Mouse (Mus musculus): ENCODE data around the gene Gm17949.
"Not testable (repeated sequence)": the region's sequence is repeated elsewhere in the genome, so short reads cannot be mapped to it uniquely, and the experiment has no call there.

The Gm17949 gene

DNA sequence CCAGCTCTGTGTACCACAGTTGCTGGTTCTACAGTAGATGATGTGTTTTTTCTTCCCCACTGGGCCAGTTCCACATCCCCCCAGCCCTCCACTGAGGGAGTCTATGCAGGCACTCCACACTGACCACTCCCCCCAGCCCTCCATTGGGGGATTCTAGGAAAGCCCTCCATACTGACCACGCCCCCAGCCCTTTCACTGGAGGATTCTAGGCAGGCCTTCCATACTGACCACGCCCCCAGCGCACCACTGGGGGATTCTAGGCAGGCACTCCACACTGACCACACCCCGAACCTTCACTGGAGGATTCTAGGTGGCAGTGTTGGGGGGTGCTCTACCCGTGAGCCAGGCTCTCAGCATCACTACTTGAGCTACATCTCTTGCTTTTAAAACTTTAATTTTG, 36.1 kb downstream of the Gm17949 start:
- DNase-seq (ENCODE audit: low spot score), result no peak

DNA sequence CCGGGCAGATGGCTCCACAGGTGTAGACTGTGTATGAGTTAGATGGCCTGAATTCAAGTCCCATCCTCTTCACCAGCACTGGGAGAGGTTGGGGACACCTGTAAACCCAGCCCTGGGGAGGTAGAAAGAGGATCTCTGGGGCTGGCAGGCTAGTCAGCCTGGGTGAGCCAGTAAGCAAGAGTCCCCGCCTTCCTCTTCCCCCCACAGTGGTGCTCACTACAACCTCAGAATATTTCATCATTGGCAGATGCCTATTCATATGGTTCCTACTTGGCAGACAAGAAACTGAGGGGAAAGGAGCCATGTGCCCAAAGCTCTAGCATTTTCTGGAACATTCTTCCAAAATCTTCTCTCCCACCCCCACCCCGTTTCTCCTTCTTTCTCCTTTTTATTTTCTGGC, 37.5 kb downstream of the Gm17949 start:
- no peak for DNase-seq (ENCODE audit: low spot score)

DNA sequence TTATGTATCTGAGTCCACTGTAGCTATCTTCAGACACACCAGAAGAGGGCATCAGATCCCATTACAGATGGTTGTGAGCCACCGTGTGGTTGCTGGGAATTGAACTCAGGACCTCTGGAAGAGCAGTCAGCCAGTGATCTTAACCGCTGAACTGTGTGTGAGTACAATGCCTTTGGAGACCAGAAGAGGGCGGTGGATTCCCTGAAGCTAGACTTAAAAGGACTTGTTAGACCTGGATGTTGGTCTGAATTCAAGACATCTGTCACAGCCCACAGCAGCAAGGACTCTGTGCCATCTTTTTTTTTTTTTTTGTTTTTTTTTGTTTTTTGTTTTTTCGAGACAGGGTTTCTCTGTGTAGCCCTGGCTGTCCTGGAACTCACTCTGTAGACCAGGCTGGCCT, 40.4 kb downstream of the Gm17949 start:
- DNase-seq (ENCODE audit: low spot score), result not testable (repeated sequence)

DNA sequence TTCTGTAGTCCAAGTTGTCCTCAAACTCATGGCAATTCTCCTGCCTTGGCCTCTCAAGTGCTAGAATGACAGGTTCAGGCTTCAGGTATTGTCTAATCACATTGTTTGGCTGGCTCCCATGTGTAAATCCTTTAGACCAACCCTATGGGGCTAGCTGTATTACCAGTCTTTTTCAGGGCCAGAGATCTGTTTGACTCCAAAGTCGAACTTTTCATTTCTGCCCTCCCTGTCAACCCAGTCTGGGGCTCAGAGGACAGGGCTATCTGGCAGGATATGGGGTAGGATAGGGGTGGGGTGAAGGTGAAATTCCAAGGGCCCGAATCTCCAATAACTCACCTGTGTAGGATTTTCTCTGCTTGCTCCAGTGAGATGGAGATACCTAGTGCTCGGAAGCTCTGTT, 45.0 kb downstream of the Gm17949 start:
- no peak for DNase-seq (ENCODE audit: low spot score)

DNA sequence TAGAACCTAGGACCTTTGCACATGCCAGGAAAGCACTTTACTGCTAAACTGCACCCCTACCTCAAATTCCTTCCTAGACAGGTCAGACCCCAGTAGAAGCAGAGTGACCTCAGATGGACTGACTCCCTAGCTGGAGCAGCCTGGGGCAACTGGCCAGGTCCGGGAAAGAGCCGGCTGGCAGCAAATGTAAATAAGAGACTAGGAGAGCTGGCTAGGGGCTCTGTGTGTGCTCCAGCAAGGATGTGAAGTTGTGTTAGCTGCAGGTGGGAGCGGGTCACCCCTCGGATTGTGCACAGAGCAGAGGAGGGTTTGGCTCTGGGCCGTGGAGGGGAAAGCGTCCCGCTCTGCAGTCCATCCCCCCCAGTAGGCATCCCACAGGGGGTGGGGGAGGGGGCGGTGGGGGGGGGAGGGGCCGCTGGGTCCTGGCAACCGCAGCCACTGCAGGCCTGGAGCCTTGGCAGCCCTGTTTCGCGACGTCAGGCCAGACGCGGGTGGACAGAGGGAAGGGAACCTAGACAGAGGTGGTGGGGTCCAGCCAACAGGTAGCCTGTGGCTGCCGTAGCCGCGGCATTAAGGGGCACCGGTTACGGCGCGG, 47.7 kb downstream of the Gm17949 start, which contains the start of gene Crb3:
Gene Crb3 (plus strand): TSS at position 215 of the 595 bp plus-strand sequence.
- DNase-seq (ENCODE audit: low spot score), result no peak

DNA sequence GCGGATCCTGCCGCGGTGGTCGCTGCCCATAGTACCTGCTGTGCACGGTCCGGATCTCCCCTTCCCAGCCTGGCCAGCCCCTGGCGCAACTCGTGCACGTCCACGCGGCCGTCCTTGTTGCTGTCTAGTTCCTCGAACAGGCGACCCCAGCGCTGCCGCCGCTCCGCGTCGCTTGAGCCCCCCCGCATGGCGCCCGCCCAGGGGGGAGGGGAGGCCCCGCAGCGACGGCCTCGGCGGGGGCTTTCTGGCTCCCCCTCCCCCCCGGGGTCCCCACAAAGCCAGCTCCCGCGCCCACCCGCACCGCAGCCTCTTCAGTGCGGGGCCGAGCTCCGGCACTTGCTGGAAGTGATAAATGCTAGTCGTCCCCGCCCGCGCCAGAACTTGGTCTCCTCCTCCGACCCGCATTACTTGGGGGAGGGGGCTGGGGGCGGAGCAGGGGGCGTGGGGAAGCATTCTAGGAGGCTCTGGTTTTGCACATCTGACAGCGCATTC, 48.3 kb downstream of the Gm17949 start, which contains the start of gene Slc25a23:
Gene Slc25a23 (minus strand): TSS at position 378 of the 492 bp plus-strand sequence.
- DNase-seq (ENCODE audit: low spot score), result peak; percentile 42

DNA sequence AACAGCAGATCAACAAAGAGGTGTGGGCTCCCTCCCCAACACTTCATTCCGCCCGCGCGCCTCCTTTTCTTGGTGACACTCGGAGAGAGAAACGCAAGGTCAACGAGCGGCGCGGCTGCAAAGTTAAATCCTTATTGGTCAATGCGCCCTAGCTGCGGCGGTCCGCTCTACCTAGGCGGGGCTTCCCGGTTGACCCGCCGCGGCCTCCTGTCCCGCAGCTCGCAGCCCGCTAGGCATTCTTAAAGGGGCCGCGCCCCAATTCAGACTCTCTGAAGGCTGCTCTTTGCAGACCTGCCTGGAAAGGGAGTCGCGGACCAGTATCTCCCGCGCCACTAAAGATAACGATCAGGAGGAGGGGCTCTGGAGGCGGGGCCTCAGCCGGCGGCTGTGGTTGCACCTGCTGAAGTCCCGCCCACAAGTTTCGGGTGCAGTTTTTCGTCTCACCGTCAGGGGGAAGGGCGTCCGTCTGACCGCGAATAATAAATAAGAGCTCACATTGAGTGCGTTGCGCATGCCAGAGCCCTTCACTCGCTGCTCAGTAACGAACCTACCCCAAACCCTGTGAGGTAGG, 49.0 kb downstream of the Gm17949 start:
- peak; percentile 82 for DNase-seq (ENCODE audit: low spot score)

DNA sequence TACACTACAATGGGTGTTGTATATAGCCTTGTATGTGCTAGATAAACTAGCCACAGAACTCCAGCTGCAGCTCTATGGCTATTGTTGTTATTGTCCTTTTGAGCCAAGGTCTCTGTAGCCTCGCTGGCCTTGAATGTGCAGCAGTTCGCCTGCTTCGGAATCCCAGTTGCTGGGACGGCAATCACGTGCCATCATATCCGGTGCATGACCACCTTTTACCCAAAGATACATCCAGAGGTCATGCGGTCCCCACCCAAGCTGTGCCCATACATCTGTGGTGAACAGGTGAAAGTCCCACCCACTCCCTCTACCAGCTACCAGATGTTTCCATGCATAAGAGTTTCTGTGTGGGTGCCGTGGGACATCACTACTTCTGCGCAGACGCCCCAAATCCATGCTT, 49.8 kb downstream of the Gm17949 start:
- DNase-seq (ENCODE audit: low spot score), result no peak

DNA sequence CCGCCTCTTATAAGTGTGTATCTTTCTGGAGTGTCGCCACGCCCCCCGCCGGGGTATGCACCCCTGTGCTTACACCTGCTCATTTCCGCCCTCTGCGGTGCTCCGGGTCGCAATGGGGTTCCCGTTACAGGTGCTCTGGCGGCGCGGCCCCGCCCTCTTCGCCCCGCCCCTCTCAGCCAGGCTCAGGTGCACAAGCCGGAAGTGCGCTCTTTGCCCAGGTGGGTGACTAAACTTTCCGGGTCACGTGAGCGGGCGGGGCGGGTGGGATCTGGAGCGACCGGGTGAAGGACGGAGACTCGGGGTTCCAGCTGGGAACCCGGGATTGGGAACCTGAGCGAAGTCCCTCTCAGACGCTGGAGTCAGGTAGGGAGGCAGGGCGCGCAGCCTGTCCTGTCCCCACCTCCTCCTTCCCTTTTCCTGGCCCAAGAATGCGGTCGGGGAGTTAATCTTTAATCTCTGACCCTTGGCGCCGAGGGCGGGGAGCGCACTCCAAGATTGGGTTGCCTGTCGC, 50.8 kb downstream of the Gm17949 start:
- DNase-seq (ENCODE audit: low spot score), result no peak

DNA sequence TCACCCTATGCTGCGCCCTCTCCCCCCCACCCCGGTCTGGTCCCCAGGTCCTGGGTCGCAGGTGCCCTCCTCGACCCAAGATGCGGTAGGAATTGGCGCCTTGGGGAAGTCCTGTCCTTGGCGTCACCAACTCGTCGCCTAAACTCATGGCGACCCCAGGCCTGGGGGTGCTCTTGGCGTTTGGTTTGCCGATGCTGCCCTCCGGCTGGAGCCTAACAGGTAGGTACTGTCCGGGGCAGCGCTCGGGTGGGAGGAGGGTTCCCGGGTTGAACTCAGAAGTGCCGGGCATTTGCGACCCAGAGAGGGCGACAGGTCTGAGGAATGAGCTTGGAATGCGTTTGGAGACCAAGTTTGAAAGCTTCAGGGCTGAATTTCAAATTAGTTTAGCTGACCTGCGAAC, 51.3 kb downstream of the Gm17949 start:
- DNase-seq (ENCODE audit: low spot score), result no peak

DNA sequence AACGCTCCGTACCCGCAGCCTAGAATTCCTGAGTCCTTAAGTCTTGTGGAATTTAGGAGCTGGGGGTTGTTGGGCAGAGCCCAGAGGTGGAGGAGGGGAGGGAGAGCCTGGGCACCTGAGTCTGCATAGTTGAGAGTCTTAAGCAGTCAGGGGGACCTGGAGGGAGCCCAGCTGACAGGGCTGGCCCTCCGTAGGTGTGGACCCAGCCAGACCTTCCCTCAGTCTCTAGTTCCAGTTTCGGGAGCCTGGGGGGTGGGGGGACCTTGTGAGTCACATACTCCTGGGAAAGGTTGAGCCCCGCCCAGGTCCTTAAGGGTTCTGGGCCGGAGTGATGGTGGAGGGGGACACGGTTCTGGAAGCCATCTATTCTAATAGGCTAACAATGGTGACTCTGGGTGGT, 51.8 kb downstream of the Gm17949 start:
- no peak for DNase-seq (ENCODE audit: low spot score)

DNA sequence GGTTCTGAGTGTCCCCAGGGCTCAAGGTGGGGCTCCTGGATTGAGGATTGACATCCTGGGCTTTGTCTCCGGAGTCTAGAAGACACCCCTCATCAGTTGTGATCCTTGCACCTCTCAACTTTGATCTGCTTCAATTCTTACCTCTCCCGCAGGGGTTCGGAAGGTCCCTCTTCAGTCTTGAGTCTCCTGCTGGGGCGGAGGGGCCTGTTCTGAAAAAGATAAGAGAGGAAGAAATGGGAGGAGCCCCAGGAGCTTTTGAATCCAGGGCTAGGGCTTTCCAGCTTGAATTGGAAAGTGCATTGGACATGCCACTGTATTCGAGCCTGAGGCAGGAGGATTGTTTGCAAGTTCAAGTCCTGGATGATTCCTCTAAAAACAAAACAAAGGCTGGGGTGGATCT, 55.6 kb downstream of the Gm17949 start:
- DNase-seq (ENCODE audit: low spot score), result no peak

DNA sequence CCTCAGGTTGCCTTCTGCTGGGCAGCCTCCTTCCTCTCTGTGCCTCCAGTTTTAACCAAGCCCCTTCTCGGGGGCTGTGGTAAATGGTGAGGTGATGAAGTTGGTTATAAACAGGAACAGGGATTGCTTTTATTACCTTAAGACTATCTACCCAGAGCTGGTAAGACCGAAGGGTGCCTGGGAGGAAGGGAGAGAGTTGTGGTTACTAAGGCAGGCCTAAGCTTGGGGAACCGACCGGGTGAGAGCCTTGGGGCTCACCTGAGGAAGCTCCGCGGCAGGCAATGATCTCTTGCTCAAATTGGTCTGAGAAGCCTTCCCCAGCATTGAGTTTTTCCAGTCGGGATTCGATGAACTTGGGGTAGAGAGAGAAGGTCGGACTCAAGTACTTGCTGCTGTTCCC, 59.0 kb downstream of the Gm17949 start:
- no peak for DNase-seq (ENCODE audit: low spot score)

DNA sequence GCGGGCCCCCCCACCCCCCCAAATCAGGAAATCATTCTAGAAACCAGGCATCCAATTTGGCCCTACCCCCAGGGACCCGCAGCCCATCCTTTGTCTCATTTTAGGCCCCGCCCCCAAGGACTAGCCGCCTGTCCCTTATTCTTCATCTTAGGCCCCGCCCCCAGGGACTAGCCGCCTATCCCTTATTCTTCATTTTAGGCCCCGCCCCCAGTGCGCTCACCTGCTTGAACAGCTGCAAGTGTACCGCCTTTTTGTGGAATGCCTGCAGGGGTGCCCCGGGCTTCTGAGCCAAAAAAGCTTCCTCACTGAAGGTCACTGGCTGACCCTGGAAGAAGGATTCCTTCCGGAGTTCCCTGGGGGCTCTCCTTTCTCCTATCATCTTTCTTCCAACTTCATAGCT, 59.4 kb downstream of the Gm17949 start:
- no peak for DNase-seq (ENCODE audit: low spot score)
